Mouse (Mus musculus) retina, postnatal 1 day (tissue): Measurements from ENCODE around the gene March6.

Source experiments
- DNase-seq: peaks from one replicate; pipeline ENCODE4 v3.0.0-alpha.2; 2012

March6 gene

GRCm38 (mm10) chr15:31414179-31414898 is 116.5 kb downstream of the March6 start:
- DNase-seq, result no peak

DNA sequence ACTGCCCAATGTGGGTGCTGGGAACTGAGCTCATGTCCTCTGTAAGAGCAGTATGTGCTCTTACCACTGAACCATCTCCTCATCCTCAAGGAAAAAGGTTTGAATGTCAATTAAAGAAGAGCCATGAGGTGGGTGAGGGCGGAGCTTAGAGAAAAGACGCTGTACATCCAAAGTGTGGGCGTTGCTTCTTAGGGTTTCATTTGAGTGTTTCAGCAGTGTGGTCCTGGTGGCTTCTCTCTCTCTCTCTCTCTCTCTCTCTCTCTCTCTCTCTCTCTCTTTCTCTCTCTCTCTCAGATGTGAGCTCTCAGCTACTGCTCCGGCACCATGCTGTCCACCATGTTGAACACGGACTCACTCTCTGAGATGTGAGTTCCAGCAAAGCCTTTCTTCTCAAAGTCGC is 117.2 kb downstream of the March6 start:
- no peak for DNase-seq

- DNase-seq, result no peak
These were observed 117.9 kb downstream of the March6 start for GRCm38 (mm10) chr15:31412933-31413332.

GRCm38 (mm10) chr15:31412436-31412835 is 118.4 kb downstream of the March6 start:
- DNase-seq, result no peak

- no peak for DNase-seq
These were observed 123.4 kb downstream of the March6 start for GRCm38 (mm10) chr15:31407490-31407889.

GRCm38 (mm10) chr15:31406881-31407280 is 124.0 kb downstream of the March6 start:
- no peak for DNase-seq
